Mouse (Mus musculus) thymus, postnatal 10 days (tissue): Measurements from ENCODE around the gene Dagla.

Experiments
- DNase-seq, 2 experiments: peaks; one replicate each; pipeline ENCODE4 v3.0.0; 2021; ENCODE audit warnings: low spot score in 2 of 2

Dagla gene

DNA sequence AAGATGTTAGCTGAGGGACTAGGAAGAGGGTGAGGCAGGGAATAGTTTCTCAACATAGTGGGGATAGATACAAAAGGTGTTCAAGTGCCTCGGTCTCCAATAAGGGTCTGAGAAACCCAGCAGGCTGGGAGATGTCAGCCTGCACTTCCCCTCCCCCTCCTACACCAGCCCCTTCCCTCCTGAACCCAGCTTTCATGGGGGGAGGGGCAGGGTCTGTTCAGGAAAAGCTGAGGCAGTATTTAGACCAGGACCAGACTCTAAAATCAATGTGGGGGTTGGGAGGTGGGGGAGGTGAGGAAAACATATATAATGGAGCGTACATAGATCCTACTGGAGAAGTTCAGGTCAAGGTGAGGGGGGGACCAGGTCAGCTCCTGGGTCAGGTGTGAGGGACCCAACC is 65.3 kb downstream of the Dagla start:
- no peak for DNase-seq

DNA sequence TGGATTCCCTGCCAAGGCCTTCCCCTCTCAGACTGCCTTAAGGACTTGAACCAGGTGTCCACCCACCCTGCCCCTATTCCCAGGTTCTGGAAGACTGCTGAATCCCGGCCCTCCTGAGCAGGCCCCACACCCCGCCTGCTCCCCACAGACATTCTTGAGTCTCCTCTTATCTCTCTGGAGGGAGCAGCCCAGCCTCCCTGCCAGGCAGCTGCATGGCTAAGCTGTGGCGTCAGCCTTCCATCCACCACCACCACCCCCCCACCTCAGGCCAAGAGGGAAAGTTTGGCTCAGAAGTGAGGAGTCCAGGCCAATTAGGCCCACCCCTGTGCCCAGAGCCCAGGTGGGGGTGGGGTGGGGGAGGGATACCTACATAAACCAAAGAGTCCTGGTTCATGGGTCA is 66.2 kb downstream of the Dagla start:
- no peak for DNase-seq

DNA sequence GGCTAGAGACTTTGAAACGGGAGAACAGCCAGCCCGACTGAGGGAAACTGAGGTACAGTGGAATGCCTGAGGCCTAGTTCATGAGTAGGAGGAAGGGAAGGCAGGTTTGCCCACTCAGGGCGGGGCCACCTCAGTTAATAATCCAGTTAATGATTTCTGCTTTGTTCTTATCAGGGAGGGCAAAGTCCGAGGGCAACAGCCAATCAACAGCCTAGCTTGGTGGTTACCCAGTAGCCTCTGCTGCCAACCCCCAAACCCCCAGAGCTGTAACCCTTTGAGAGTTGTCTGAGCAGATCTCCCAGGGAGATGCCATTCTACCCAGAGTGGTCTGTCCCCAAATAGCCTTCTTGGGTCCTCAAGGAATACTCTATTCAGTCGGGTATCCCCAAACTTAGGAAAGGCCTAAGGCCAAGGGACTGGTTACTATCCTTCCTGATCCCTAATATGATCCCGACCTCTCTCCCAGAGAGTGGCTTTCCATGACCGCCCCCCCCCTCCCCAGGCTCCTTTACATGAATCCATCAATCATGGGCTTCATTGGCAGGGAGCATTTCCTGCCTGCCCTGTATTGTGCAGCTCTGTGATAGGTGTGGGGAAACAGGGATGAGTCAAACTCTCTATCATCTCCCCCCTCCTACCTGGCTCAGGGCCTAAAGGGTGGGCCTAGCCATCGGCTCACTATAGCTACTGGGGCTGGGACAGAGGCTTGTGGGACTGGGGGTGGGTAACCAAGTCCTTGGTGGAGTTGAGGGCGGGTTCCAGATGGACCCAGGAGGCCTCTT is 68.7 kb downstream of the Dagla start:
- DNase-seq: no peak

DNA sequence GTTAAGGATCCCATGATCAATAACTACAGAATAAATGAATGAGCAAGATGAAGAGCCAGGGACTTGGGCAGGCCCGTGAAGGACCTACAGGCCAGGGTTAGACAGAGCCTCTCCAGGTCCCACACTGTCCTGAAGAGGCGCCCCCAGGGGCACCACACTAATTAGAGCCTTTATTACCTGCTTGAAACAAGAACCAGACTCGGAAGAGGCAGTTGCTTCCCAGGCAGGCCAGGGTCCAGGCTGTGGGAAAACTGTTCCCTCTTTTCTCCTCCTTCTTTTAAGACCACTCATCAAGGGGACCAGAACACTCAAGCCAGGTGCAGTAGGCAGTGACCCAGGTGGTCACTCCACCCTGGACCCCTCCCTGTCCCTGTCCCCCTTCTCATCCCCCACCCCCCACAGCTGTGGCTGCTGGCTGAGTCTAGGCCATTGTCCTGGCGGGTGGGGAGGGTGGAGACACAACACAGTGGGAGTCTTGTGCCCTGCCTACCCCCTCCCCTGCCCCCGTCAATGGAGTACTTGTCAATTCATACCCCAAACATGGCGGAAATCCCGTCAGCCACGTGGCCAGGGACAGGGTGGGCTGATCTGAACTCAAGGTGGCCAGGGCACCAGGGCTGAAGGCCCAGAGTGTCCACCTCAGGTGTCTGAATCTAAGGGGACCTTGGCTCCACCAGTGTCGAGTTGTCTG is 72.2 kb downstream of the Dagla start:
- DNase-seq: no peak

DNA sequence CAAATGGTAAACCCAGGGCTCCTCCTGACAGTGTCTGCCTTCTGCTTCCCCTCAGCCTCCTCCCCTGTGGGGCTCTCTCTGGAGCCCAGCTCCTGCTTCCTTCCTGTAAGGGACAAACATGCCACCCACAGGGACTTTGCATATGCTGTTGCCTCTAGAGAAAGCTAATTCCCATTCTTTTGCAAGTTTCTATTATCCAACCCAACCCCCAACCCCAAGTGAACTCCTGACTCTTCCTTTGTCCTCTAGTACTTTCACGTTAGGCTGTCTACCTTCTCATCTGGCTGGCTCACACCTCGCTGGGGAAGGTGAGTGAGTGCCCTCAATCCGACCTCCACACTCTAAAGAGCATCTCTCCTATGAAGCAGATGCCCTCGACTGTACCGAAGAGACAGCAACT is 72.8 kb downstream of the Dagla start:
- DNase-seq: no peak

DNA sequence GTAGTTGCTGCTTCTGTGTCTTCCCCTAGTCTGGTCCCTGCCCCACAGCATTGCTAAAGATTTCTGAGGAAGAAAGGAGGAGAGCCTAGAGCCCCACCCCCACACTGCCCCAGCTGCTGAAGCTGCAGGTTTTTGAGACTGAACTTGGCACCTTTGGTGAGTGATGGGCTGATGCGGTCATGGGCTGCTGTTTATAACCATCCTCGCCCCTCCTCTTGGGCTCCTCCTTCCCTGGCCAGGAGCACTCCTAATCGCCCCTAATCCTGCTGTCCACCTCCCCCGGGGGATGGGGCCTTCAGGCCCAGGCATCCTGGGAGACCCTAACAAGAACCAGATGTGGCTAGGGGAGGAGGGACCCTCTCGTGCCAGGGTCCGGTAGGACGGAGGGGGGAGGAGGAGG is 73.7 kb downstream of the Dagla start:
- no peak for DNase-seq

DNA sequence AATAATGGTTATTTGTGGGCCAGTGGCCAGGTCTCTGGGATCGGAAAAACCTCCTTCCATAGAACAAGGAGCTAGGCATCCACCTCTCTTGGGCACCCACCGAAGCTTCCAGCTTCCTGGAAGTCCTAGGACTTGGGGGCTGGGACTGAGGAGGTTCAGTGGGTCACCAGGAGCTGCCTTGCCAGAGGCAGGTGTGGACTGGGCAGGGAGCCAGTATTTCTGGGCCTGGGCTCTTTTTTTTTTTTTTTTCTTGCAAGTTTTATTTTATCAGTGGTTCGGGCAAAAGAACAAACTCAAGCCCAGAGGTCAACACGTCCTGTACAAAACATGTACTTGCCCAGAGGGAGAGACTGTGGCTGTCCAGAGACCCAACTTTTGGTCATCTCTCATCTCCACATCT is 78.9 kb downstream of the Dagla start:
- no peak for DNase-seq

DNA sequence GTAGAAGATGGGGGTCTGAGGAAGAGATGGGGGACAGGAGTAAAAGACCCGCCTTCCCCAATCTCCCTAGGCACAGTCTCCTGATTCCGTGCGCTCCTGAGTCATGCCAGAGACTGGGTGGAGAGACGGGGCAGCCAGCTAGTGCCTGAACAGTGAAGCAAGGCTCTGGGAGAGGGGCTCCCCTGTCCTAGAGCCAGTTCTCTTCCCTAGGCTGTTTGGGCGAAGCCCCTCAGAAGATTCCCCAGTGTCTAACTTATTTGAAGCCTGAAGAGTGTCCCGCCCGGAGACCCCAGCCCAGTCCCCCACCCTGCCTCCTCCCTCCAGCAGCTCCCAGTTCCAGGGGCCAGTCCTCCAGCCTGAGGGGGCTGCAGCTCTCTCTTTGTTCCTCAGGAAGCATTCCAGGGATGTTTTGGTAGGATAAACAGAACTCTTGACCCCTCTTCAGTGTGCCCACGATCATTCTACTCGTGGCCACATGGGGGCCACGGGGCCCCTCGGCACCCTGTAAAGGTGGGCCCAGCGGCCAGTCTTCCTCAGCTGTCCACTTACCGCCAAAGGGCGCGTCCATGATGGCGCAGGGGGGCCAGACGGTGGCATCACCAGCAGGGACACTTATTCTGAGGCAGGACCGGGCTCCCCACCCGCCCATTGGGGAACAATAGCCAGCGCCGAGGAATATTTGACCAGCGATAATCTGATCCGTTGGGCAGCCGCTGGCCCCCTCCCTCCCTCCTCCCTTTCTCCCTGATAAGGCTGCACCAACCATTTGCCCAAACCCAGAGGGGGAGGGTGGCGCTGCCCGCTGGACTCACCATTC is 79.8 kb downstream of the Dagla start:
- no peak for DNase-seq

DNA sequence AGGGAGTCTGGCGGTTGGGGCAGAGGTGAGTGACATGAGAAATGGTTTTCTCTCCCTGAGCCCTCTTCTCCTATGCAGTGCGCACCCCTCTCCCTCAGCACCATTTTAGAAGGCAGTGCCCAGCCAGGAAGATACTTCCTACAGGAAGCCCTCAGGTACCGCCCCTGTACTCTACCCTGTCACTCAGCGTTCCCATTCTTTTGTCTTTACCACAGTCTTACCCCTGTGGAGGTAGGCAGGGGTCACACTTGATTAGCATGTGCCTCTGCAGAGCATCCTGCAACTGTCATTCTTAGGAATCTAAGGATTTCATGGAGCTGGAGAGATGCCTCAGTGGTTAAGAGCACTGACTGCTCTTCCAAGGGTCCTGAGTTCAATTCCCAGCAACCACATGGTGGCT is 81.1 kb downstream of the Dagla start:
- no peak for DNase-seq

DNA sequence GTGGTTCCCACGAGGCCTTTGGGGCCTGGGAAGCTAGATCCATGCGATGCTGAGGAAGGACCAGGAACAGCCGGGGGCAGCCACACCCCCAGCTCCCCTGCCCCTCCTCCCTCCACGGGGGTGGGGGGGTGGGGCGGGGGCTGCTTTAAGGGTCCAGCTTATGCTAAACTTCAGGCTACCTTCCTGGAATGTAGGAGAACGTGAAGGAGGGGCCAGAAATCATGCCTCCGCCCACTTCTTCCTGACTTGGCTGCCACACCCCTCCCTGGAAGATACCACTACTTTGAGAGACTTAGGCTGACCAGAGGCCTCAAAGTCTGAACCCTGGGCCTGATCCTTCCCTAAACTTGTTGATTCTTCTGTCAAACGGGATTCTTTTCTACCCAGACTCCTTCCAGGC is 82.0 kb downstream of the Dagla start:
- no peak for DNase-seq

DNA sequence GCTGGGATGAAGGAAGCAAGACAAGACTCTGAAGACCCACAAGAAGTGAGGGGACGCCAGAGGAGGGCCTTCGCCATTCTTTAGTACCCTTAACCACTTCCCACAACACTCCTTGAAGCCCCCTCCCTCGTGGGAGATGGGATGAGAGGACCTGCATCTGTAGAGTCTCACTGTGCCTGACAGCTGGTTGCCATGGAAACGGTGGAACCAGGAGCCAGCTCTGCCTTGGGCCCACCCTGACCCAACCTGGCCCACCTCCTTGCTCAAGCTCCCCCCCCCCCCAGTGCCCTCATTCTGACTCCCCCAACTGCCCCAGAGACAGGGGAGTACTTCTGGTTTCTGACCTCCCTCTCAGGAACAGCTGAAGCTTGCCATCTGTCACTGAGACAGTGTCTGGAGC is 83.1 kb downstream of the Dagla start:
- DNase-seq: no peak

DNA sequence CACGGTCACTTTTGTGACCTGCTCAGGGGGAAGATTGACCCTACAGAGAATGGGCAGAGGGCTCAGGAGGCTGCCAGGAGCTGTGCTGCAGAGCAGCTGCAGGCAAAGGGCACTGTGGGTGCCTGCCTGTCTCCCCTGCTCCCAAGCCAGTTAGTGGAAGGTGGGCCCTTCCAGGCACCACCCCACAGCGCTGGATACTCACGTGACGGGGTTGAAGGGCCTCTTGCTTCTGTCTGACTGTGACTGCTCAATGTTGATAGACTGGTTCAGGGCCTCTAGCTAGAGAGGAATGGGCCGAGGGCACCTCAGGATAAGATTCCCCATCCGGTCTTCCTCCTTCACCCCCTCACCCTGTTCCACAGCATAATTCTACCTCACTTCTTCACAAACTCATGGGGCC is 85.1 kb downstream of the Dagla start:
- no peak for DNase-seq

DNA sequence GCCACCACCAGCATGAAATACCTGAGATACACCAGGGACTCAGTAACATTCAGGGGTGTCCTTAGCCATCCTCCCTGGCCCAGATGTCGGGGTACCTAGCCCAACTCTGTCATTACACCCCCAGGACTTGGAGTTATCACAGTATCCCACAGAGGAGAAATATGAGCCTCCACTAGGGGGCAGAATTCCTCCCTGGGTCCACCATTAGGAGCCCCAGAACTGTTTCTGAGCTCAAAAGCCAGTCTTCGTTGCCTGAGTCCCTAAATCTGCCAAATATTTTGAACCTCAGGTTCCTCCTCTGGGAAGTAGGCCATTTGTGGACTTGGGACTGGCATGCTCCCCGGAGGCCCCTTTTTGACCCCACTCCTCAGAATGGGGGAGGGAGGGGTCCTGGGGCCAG is 85.6 kb downstream of the Dagla start:
- peak in 1 of 2 experiments; percentile 60 for DNase-seq

DNA sequence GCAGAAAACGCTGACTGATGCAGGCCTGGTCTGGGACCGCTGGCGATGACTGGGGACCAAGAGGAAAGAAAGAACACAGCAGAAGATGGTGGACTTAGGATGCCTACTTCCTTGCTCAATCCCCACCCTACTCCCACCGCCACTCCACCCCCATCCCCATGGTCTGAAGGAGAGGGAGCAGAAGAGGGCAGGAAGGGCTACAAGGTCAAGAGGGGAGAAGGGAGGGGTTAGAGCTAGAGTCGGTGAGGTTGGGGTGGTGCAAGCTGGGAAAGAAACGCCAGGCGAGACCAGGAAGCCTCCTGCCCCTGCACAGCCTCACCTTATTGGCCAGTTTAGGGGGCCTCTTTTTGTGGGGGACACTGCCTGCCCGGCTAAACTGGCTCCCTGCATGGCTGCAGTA is 88.6 kb downstream of the Dagla start:
- no peak for DNase-seq

DNA sequence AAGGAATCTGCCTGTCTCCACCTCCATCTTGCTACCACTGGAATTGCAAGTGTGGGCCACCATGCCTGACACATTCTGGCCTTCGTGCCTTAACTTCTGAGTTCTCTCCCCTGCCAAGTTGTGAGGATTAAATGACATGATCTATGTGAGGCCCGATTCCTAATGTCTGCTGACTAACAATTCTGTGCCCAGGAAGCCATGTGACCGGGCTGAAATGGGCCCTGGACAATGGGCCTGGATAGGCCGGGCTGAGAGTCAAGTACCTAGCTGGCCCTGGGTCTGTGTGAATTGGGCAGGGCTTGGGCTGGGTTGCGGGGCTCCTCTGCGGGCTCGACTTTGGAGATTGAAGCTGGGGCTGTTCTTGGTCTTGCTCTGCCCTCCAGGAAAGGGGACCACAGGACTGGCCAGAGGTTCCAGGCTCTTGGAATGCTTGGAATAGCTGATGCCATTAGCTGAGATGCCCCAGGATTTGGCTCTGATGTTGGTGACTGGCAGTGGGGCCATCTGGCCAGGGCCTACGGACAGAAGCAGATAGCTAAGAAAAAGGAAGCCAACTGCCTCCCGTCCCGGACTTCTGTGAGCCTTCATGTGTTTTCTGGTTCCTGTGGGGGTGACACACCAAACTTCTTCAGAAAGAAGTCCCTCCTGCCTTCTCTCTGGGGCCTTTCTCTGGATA is 90.7 kb downstream of the Dagla start:
- no peak for DNase-seq

DNA sequence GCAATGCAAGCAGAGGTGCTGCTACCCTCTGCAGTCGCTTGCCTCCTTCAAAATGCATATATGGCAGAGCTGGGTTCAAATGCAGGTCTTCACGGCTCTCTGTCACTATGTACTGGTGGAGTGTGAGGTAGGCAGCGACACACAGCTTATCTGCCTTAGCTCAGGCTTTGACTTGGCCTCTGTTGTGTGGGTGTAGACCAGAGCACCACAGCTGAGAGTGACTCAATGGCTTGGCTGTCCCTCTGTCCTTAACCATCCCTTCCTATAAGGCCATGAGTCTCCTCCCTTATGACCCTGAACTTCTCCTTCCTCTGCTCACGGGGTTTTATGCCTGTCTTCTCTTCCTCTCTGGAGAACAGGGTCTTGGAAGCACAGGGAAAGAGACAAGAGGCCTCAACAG is 93.8 kb downstream of the Dagla start:
- DNase-seq: no peak

DNA sequence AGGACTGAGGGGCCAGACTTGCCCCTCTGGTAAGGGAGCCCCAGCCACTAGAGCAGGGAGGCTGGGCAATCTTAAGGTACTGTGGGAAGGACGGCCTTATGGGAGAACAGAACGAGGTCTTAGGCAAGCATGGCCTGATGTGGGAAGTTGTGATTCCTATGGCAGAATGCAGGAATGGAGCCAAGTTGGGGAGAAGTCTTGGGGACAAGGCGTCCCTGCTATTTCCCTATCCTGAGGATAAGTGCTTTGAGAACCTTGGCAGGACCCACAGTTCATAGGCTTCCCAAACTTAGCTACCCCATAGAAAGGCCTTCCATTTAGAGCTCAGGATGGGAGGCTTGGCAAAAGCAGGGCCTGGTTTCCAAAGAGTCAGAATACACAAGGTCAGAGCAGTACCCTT is 95.8 kb downstream of the Dagla start:
- no peak for DNase-seq

DNA sequence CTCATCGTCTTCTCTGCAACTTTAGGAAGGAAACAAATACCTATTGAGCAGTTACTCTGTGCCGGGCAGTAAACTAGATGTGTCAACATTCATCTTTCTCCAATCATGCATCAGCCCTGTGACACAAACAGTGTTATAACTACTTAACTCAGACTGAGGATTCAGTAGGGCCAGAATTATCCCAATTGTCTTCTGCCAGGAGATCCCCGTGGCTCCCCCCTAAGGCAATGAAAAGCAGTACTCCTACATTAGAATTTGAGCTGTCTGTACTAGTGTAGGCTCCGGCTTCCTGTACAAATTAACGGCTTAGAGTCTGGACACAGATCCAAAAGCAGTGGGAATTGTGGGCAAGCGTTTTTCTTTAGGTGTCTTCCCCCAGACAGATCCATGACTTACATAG is 99.6 kb downstream of the Dagla start:
- DNase-seq: no peak

DNA sequence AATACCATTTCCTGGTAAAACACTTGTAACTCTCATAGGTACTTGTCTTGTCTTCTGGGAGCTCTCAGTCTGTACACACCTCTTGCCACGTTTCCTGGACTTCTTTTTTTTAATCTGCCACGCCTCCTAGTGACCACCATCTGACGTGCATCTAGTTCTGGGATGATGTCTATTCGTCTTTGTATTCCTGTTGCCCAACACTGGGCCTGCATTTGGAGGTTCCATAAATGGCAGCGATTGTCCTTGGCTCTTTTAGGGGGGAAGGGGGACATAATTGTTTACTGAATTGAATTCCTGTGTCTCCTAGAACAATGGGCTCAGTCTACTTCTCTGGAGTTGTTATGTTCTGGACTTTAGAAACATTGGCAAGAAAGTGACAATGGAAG is 100.1 kb downstream of the Dagla start:
- DNase-seq: no peak

DNA sequence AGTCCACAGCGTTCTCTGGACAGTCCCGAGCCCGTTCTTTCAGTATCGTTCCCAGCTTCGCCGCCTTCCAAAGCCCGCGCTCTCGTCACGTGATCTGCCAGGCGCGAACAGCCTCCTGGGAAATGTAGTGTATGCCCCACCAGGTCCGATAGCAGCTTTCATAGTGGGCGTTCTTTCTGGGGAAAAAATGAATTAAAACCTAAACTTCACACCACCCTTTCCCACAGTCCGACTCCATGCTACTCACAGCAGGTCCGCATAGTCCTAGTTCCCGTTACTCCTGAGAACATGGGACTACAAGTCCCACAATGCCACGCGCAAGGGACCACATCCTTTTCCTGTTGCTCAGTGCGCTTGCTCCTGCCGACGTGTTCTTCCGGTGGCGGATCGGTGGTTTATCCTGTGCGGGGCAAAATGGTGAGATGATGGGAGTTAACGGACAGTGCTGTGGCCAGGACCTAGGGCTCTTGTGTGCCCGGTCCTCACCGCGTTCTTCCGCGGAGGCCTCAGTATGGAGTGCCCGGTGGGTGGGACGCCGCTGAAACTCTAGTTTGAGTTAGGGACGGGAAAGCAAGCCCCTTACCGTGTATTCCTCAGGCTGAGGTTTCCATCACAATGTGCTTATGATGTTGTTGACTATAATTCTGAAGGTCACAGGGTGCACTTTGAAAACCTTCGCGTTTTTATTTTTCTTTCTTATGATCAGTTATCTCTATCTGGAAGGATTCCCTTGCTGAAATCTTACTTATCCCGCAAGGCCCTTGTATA is 100.6 kb downstream of the Dagla start, which contains the start of the genes Tmem258 and Fen1:
TSS of gene Tmem258 (plus strand) at position 167 of the 768 bp plus-strand sequence.
TSS of gene Fen1 (minus strand) at position 322 of the 768 bp plus-strand sequence.
- peak; percentile 77 to 89 for DNase-seq

DNA sequence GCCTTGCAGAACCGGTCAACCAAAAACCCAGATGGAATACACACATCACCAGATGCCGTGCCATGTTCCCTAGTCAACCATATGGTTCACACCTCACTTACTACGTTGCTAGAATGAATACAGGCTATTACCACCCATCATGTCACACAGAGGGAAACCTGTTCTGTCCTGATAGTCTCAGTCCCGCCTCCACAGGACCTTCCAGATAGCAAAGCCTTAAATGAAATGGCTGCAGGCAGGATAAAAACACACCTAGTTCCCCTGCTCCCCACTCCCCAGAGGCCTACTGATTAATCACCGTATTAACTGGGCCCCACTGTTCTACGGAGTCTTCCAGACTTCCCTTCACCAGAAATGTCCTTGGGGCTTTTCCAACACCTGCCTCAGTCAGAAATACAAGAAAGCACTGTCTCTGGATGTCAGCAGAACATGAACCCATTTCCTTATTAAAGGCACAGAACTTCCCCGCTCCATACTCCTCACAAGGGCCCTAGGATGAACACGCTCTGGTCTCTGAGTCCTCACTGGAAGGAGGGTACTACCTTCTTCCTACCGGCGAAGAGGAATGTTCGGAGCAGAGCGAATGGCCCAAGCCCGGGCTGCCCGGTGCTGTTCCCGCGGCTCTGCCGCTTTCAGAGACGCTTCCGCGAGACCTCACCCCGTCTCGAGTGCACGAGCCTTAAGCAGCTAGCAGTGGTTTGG is 101.4 kb downstream of the Dagla start:
- no peak for DNase-seq
